Mouse (Mus musculus) retina, embryonic 14.5 days (tissue): ENCODE measurements around the gene Zfp593.

Experiments used
- DNase-seq: peaks from one replicate; pipeline ENCODE4 v3.0.0-alpha.2; 2015; ENCODE audit warnings: low spot score

Zfp593 gene

GRCm38 (mm10) chr4:134257198-134258009 is 12.0 kb upstream of the Zfp593 start:
- peak; percentile 19 for DNase-seq

GRCm38 (mm10) chr4:134256407-134257197 is 11.2 kb upstream of the Zfp593 start:
- peak; percentile 56 for DNase-seq

- DNase-seq, result peak; percentile 15
Measured at GRCm38 (mm10) chr4:134255854-134256253, 10.5 kb upstream of the Zfp593 start.

- no peak for DNase-seq
Measured at GRCm38 (mm10) chr4:134254835-134255234, 9.4 kb upstream of the Zfp593 start.

GRCm38 (mm10) chr4:134253722-134254324 is 8.4 kb upstream of the Zfp593 start, which contains the start of gene Grrp1:
TSS of gene Grrp1 (minus strand) at chr4:134254106.
- peak; percentile 69 for DNase-seq

GRCm38 (mm10) chr4:134252911-134253721 is 7.7 kb upstream of the Zfp593 start:
- DNase-seq, result no peak

- peak; percentile 40 for DNase-seq
Measured at GRCm38 (mm10) chr4:134252131-134252910, 6.9 kb upstream of the Zfp593 start.

- peak; percentile 55 for DNase-seq
Measured at GRCm38 (mm10) chr4:134251241-134252130, 6.1 kb upstream of the Zfp593 start.

- no peak for DNase-seq
Measured at GRCm38 (mm10) chr4:134250930-134251240, 5.5 kb upstream of the Zfp593 start.

- DNase-seq, result no peak
Measured at GRCm38 (mm10) chr4:134250116-134250929, 4.9 kb upstream of the Zfp593 start.

- DNase-seq, result peak; percentile 85
Measured at GRCm38 (mm10) chr4:134249651-134250050, 4.3 kb upstream of the Zfp593 start.

GRCm38 (mm10) chr4:134246719-134247258 is 1.4 kb upstream of the Zfp593 start, which contains the start of gene Gm30191:
TSS of gene Gm30191 (plus strand) at chr4:134246935.
- no peak for DNase-seq

GRCm38 (mm10) chr4:134246256-134246655 is 864 bp upstream of the Zfp593 start:
- peak; percentile 35 for DNase-seq

- peak; percentile 94 for DNase-seq
Measured at GRCm38 (mm10) chr4:134243516-134244250, 1.7 kb downstream of the Zfp593 start, which contains the start of gene E130218I03Rik. TSS of gene E130218I03Rik (plus strand) at chr4:134243662.

- DNase-seq, result peak; percentile 62
Measured at GRCm38 (mm10) chr4:134238686-134239085, 6.7 kb downstream of the Zfp593 start.

- DNase-seq, result no peak
Measured at GRCm38 (mm10) chr4:134238279-134238651, 7.1 kb downstream of the Zfp593 start, which contains the start of gene Cnksr1. TSS of gene Cnksr1 (minus strand) at chr4:134238399.

GRCm38 (mm10) chr4:134237582-134238278 is 7.7 kb downstream of the Zfp593 start:
- no peak for DNase-seq
